Mouse (Mus musculus) neural tube, embryonic 14.5 days (tissue): ENCODE results near the gene Cyb5rl. TPM values are rescaled to one million over a fixed set of nuclear protein-coding genes. Genes with fewer than 3 reads are reported as not detected.

ENCODE experiments used
- ATAC-seq: fragments of 200-750 bp; cut with Nextera tagmentation; 2 replicates; pipeline ENCODE4 v1.8.0; 2017; ENCODE audit warnings: low read depth, mild to moderate bottlenecking, moderate TSS enrichment, moderate library complexity
- H3K27ac ChIP-seq: fragments of 300-500 bp; sonication (generic); 2 replicates; pipeline ENCODE4 v1.5.1; 2014; ENCODE audit warnings: low read depth, mild to moderate bottlenecking, control low read depth, low read length, moderate library complexity, mixed read lengths
- H3K27me3 ChIP-seq: fragments of 300-500 bp; sonication (generic); 2 replicates; pipeline ENCODE4 v1.6.1; 2014; ENCODE audit warnings: low read length; ENCODE audit not compliant: control insufficient read depth, insufficient read depth
- H3K36me3 ChIP-seq: fragments of 300-500 bp; sonication (generic); 2 replicates; pipeline ENCODE4 v1.6.1; 2014; ENCODE audit warnings: low read length, mixed read lengths; ENCODE audit not compliant: control insufficient read depth, insufficient read depth
- H3K4me1 ChIP-seq: fragments of 300-500 bp; sonication (generic); 2 replicates; pipeline ENCODE4 v1.6.1; 2014; ENCODE audit warnings: low read length; ENCODE audit not compliant: control insufficient read depth, insufficient read depth
- H3K4me2 ChIP-seq: fragments of 300-500 bp; sonication (generic); 2 replicates; pipeline ENCODE4 v1.6.1; 2014; ENCODE audit warnings: mild to moderate bottlenecking, low read depth, low read length, control low read depth
- H3K4me3 ChIP-seq: fragments of 300-500 bp; sonication (generic); 2 replicates; pipeline ENCODE4 v1.5.1; 2014; ENCODE audit warnings: low read depth, low read length, control low read depth, mixed read lengths
- H3K9ac ChIP-seq: fragments of 300-500 bp; sonication (generic); replicated peaks from 2 replicates; pipeline ENCODE4 v1.6.1; 2014; ENCODE audit warnings: low read depth, mild to moderate bottlenecking, control low read depth, low read length, mixed read lengths
- H3K9me3 ChIP-seq: fragments of 300-500 bp; sonication (generic); 2 replicates; pipeline ENCODE4 v1.6.1; 2016; ENCODE audit warnings: low read length; ENCODE audit not compliant: control insufficient read depth
- WGBS: fragments of 180-500 bp; shearing (Covaris S2); extraction: QIAGEN DNeasy Blood & Tissue Kit; methylation state at CpG from one replicate; pipeline ENCODE4 v1.1.7; 2014; 5-methylcytosine and 5-hydroxymethylcytosine counted together
- polyA plus RNA-seq: library from polyadenylated mRNA; unstranded; fragments of >200 nt; fragmentation: Nextera tagmentation; extraction: Ambion mirVana; gene quantifications from 2 replicates; pipeline ENCODE4 v1.2.1, GENCODE M21; 2014

Gene Cyb5rl
- polyA plus RNA-seq, 1 experiment from 2014 or later: 4.8 TPM

DNA sequence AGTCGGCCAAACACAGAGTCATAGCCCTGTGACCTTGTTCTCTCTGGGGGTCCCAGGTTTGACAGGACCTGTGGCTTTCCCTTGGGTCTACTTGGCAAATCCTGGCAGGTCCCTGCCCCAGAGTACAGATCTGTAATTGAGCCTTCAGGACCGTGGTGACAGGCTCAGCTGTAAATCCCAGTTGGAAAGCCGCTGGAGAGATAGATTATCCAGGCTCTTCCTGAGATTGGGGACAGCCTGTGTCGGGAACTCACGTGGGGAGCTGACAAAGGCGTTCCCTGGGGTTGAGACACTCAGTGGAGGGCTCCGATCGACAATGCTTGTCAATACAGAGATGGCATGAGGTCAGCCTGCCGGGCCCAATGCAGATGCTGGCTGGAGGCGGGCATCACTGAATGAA lies 59.6 kb downstream of the Cyb5rl start:
- no peaks in the 10 kb centered on the region for H3K36me3 ChIP-seq

DNA sequence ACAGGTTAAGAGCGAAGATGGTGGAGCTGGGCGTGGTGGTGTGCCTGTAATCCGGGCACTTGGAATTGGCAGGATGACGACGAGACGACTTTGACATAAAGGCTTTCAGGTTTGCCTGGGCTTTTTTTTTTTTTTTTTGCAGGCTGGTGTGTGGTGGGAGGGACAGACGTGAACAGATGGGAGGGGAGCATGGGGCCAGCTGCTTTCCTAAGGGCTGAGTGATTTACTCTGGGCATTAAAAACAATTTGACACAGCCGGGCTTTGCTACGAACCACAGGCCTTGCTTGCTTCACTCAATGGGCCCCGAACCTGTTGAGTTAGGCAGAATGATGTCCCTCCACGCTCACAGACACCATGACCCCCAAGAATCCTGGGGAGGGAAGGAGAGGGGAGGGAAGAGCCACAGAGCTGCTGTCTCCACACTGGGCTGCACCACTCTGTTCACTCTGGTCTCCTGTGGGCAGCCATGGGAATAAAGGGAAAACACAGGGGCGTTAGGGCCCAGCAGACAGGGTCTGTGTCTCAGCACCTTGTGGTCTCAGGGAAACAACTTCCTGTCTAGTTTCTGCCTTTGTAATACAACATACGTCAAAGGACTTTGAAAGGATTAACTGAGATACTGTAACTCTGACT lies 60.2 kb downstream of the Cyb5rl start:
- H3K9ac ChIP-seq: no peak overlapping the region
- no peak overlapping the region for H3K27ac ChIP-seq
- H3K4me2 ChIP-seq: no peak overlapping the region
- peaks cover 5% of the 10 kb centered on the region; the same call in 1 of the 2 replicates for H3K4me1 ChIP-seq
- 21% methylated on average over 13 of the region's 13 CpGs for WGBS
- H3K27me3 ChIP-seq: no peaks in the 10 kb centered on the region
- no peaks in the 10 kb centered on the region for H3K36me3 ChIP-seq
- ATAC-seq: no peak
- H3K9me3 ChIP-seq: no peaks in the 10 kb centered on the region
- H3K4me3 ChIP-seq: no peak overlapping the region

More for the DNA sequence above, 59.6 kb downstream of the Cyb5rl start:
- H3K27ac ChIP-seq: no peak overlapping the region
- H3K9ac ChIP-seq: no peak overlapping the region
- ATAC-seq: no peak
- H3K4me1 ChIP-seq: peaks cover 6% of the 10 kb centered on the region; the same call in 1 of the 2 replicates
- no peaks in the 10 kb centered on the region for H3K27me3 ChIP-seq
- H3K9me3 ChIP-seq: no peaks in the 10 kb centered on the region
- H3K4me3 ChIP-seq: no peak overlapping the region
- WGBS: 14% methylated on average over 10 of the region's 10 CpGs
- no peak overlapping the region for H3K4me2 ChIP-seq

- Histone ChIP-seq H3K4me1 (peaks cover 5% of the 10 kb centered on the region; the same call in 1 of the 2 replicates), H3K9me3 (no peaks in the 10 kb centered on the region), H3K27ac (no peak overlapping the region), H3K27me3 (no peaks in the 10 kb centered on the region), H3K4me3 (no peak overlapping the region), H3K4me2 (no peak overlapping the region), H3K9ac (no peak overlapping the region), H3K36me3 (no peaks in the 10 kb centered on the region)
- 0 out of 2 replicates have a peak, but pooled peaks have one; percentile 25 for ATAC-seq
- WGBS: 24% methylated on average over 13 of the region's 13 CpGs
Observed at GRCm38 (mm10) chr4:107127901-107128669, 61.3 kb downstream of the Cyb5rl start.

GRCm38 (mm10) chr4:107129373-107129772 lies 62.6 kb downstream of the Cyb5rl start:
- Histone ChIP-seq H3K9me3 (no peaks in the 10 kb centered on the region), H3K9ac (no peak overlapping the region), H3K27ac (no peak overlapping the region), H3K4me2 (no peak overlapping the region), H3K27me3 (no peaks in the 10 kb centered on the region), H3K4me1 (peaks cover 5% of the 10 kb centered on the region; the same call in 1 of the 2 replicates), H3K36me3 (no peaks in the 10 kb centered on the region), H3K4me3 (no peak overlapping the region)
- WGBS: 80% methylated on average over 8 of the region's 8 CpGs
- no peak for ATAC-seq

DNA sequence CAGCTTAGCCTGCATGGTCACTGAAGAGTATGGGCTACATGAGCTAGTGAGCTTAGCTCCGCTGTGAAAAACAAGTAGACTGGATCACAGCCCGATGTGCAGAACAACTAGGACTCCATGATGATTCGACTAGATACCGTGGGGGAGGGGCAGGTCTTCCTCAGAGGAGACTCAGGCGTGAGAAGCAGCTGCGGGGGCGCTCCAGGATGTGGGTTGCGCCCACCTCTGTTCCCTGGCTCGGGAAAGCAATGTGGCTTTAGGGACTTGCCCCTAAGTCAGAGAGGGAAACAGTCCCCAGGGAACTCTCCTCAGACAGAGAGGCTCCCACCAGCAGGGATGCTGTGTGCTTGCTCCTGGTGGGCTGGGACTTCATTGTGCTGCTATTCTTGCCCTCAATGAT lies 63.7 kb downstream of the Cyb5rl start:
- no peak overlapping the region for H3K4me2 ChIP-seq
- H3K27ac ChIP-seq: no peak overlapping the region
- H3K4me1 ChIP-seq: peaks cover 5% of the 10 kb centered on the region; the same call in 1 of the 2 replicates

GRCm38 (mm10) chr4:107134891-107135290 lies 68.1 kb downstream of the Cyb5rl start:
- Histone ChIP-seq H3K4me2 (no peak overlapping the region), H3K4me3 (no peak overlapping the region), H3K27ac (no peak overlapping the region), H3K36me3 (no peaks in the 10 kb centered on the region), H3K9me3 (no peaks in the 10 kb centered on the region), H3K9ac (no peak overlapping the region), H3K27me3 (no peaks in the 10 kb centered on the region), H3K4me1 (peaks cover 19% of the 10 kb centered on the region)
- 92% methylated on average over 3 of the region's 3 CpGs for WGBS
- no peak for ATAC-seq

More for the DNA sequence above, 63.7 kb downstream of the Cyb5rl start:
- Histone ChIP-seq H3K4me3 (no peak overlapping the region), H3K27me3 (no peaks in the 10 kb centered on the region), H3K36me3 (no peaks in the 10 kb centered on the region), H3K9ac (no peak overlapping the region), H3K9me3 (no peaks in the 10 kb centered on the region)
- WGBS: 19% methylated on average over 9 of the region's 9 CpGs
- ATAC-seq: no peak

DNA sequence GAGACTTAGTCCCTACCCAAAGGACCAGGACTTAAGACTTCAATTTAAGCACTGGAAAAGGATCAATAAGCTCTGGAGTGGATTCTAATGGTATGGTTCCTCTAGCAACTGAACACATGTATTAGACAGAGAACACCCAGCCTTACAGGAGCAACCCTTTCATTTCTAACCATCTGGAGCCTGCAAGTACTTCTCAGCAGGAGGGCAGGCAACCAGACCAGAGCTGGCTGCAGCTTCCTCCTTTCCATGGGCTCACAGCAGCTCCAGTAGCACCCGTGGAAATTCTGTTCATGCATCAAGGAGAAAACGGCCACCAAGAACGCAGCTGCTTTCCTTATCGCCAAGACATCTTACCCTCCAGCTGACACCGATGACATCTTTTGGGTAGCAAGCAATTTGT lies 68.9 kb downstream of the Cyb5rl start:
- ATAC-seq: no peak
- Histone ChIP-seq H3K36me3 (no peaks in the 10 kb centered on the region), H3K9me3 (no peaks in the 10 kb centered on the region), H3K4me1 (peaks cover 21% of the 10 kb centered on the region), H3K27ac (no peak overlapping the region), H3K4me3 (no peak overlapping the region), H3K9ac (no peak overlapping the region), H3K4me2 (no peak overlapping the region), H3K27me3 (no peaks in the 10 kb centered on the region)
- WGBS: 75% methylated on average over 5 of the region's 5 CpGs

DNA sequence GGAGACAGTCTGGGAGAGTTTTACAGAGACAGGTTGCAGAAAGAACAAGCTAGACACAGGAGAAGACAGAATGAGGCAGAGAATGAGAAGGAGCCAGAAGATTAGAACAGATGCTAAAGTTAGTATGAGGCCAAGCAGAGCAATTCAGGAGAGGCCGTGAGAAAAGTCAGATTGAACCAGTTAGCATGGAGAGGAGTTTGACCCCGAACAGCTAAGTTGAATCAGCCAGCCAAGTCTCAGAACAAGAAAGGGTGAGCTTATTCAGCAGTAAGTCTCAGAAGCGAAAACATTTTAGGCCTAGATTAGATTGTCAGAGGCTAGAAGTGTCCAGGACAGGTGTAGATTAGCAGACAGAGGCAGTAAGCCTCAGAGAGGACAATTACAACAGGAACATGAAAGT lies 69.7 kb downstream of the Cyb5rl start:
- Histone ChIP-seq H3K9ac (no peak overlapping the region), H3K4me2 (no peak overlapping the region), H3K9me3 (no peaks in the 10 kb centered on the region), H3K27ac (no peak overlapping the region), H3K36me3 (no peaks in the 10 kb centered on the region), H3K4me3 (no peak overlapping the region), H3K27me3 (no peaks in the 10 kb centered on the region), H3K4me1 (peaks cover 19% of the 10 kb centered on the region)
- 58% methylated on average over 3 of the region's 3 CpGs for WGBS
- no peak for ATAC-seq
